Mouse (Mus musculus) megakaryocyte progenitor cell, adult 5-6 weeks (primary cell): ENCODE data around the gene Gm4565. TPM values are rescaled to one million over a fixed set of nuclear protein-coding genes. Genes with fewer than 3 reads are reported as not detected.
"Not testable (repeated sequence)": the region's sequence is repeated elsewhere in the genome, so short reads cannot be mapped to it uniquely, and the experiment has no call there.

ENCODE experiments used
- ATAC-seq: replicated peaks from 2 replicates; pipeline ENCODE4 v1.8.0; 2016; ENCODE audit warnings: mild to moderate bottlenecking, moderate TSS enrichment, inconsistent platforms; ENCODE audit not compliant: poor library complexity
- total RNA-seq, 2 experiments: library from RNA; stranded (forward) in 1 of 2; stranded (reverse) in 1 of 2; fragments of 157-497, 149-512 nt in 1 of 2; fragments of 200-1000 nt in 1 of 2; gene quantifications; 2 replicates each; pipeline versions ENCODE4 v1.2.3 to v1.2.4; 2015 to 2017

Gm4565 gene
- total RNA-seq (2015) (not detected in 2 replicates), total RNA-seq (2017) (not detected in 2 replicates)

DNA sequence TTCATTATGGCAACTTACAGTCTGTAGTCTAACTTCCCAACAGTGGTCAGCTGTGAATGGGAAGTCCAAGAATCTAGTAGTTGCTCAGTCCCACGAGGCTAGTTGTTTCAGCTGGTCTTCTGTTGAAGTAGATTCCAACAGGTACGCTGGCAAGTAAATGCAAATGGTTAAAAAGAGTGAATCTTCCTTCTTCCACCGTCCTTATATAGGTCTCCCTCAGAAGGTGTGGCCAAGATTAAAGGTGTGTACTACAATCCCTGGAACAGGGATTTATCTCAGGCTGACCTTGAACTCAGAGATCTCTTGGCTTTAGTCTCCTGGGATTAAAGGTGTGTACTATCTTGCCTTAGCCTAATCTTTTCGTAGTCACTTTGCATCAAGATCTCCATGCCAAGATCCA, at the start of gene Gm4565:
TSS of gene Gm4565 (minus strand) at position 101 of the 400 bp plus-strand sequence.
- not testable (repeated sequence) for ATAC-seq

DNA sequence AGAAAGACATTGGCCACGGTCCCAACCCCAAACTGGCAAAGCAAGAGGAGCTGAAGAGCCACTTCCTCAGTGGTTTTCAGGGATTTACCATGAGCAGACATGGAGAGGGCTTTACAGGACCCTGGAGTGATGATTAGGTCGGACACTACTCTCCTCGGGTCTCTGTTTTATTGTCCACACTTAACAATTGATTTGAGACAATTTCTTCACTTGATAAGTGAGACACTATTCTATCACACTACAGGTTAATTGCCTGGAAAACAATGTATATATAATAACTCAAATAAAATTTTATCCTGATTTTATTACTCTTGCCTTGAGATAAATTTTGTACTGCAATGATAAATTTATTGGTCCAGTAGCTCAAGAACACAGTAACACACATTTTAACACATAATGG, 22.7 kb downstream of the Gm4565 start, which contains the start of gene Gm4201:
TSS of gene Gm4201 (minus strand) at position 101 of the 400 bp plus-strand sequence.
- ATAC-seq = not testable (repeated sequence)

DNA sequence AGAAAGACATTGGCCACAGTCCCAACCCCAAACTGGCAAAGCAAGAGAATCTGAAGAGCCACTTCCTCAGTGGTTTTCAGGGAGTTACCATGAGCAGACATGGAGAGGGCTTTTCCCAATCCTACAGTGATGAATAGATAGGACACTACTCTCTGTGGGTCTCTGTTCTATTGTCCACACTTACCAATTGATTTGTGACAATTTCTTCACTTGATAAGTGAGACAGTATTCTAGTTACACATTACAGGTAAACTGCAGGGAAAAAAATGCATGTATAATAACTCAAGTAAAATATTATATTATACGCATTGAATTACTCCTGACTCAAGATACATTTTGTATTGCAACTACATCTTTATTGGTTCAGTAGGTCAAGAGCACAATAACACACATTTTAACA, 53.1 kb downstream of the Gm4565 start, which contains the start of gene Gm8677:
TSS of gene Gm8677 (minus strand) at position 101 of the 400 bp plus-strand sequence.
- ATAC-seq = not testable (repeated sequence)

Other genes with a start within 250 kb of the Gm4565 start
- not detected in 2 replicates for gene Gm8660, start 217.1 kb downstream of the Gm4565 start, total RNA-seq (2015)
- gene Gm8660, start 217.1 kb downstream of the Gm4565 start, total RNA-seq (2017) = not detected in 2 replicates
- gene Vmn1r148, start 174.5 kb downstream of the Gm4565 start, total RNA-seq (2015) = not detected in 2 replicates
- not detected in 2 replicates for gene Vmn1r148, start 174.5 kb downstream of the Gm4565 start, total RNA-seq (2017)
- not detected in 2 replicates for gene Vmn1r149, start 149.9 kb downstream of the Gm4565 start, total RNA-seq (2015)
- gene Vmn1r149, start 149.9 kb downstream of the Gm4565 start, total RNA-seq (2017) = not detected in 2 replicates
- not detected in 2 replicates for gene Gm10665, start 124.1 kb downstream of the Gm4565 start, total RNA-seq (2015)
- not detected in 2 replicates for gene Gm10665, start 124.1 kb downstream of the Gm4565 start, total RNA-seq (2017)
- not detected in 2 replicates for gene Vmn1r151, start 88.4 kb downstream of the Gm4565 start, total RNA-seq (2015)
- gene Vmn1r151, start 88.4 kb downstream of the Gm4565 start, total RNA-seq (2017) = not detected in 2 replicates
- gene Vmn1r152, start 65.2 kb downstream of the Gm4565 start, total RNA-seq (2015) = not detected in 2 replicates
- gene Vmn1r152, start 65.2 kb downstream of the Gm4565 start, total RNA-seq (2017) = not detected in 2 replicates
- gene Gm8677, start 53.2 kb downstream of the Gm4565 start, total RNA-seq (2015) = not detected in 2 replicates
- gene Gm8677, start 53.2 kb downstream of the Gm4565 start, total RNA-seq (2017) = not detected in 2 replicates
- not detected in 2 replicates for gene Gm4201, start 22.8 kb downstream of the Gm4565 start, total RNA-seq (2015)
- not detected in 2 replicates for gene Gm4201, start 22.8 kb downstream of the Gm4565 start, total RNA-seq (2017)
- not detected in 2 replicates for gene Vmn1r155, start 69.9 kb upstream of the Gm4565 start, total RNA-seq (2015)
- not detected in 2 replicates for gene Vmn1r155, start 69.9 kb upstream of the Gm4565 start, total RNA-seq (2017)
- not detected in 2 replicates for gene Gm8693, start 104.2 kb upstream of the Gm4565 start, total RNA-seq (2015)
- not detected in 2 replicates for gene Gm8693, start 104.2 kb upstream of the Gm4565 start, total RNA-seq (2017)
- gene Gm4567, start 131.6 kb upstream of the Gm4565 start, total RNA-seq (2015) = not detected in 2 replicates
- not detected in 2 replicates for gene Gm4567, start 131.6 kb upstream of the Gm4565 start, total RNA-seq (2017)
- gene Vmn1r157, start 173.6 kb upstream of the Gm4565 start, total RNA-seq (2015) = not detected in 2 replicates
- gene Vmn1r157, start 173.6 kb upstream of the Gm4565 start, total RNA-seq (2017) = not detected in 2 replicates
- not detected in 2 replicates for gene Vmn1r158, start 202.7 kb upstream of the Gm4565 start, total RNA-seq (2015)
- gene Vmn1r158, start 202.7 kb upstream of the Gm4565 start, total RNA-seq (2017) = not detected in 2 replicates